In the genomic region with DNA sequence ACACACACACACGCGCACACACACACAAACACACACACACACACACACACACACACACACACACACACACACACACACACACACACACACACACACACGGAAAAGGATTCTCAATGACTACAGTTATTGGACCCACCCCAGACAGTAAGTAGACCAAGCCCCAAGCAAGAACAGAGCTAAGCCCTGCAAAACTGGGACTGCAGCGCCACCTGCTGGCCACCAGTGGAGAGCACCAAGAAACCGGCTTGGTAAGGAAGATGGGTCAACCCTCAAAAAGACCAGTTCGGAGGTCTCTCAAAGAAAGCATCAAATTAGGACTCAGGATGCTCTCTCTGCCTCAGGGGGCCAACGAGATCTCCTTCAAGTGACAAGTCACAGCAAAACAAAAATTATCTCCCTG, we compare ENCODE assay signal across 7 mouse cellular contexts. TPM values are rescaled to one million over a fixed set of nuclear protein-coding genes. Genes with fewer than 3 reads are reported as not detected.
DNase-seq lines count a peak whose midpoint lies in the region; ATAC-seq and TF ChIP-seq lines count a peak whose summit lies in the region.

No protein-coding gene starts in this region.

- H3K4me3 ChIP-seq in G1E (ENCODE audit: low read depth, low read length) = no peak overlapping the region
- no peak overlapping the region for H3K4me3 ChIP-seq in embryonic facial prominence, embryonic 10.5 days
- H3K4me3 ChIP-seq in heart, postnatal 0 days (ENCODE audit: low read depth, low read length) = no peak overlapping the region

- H3K27me3 ChIP-seq in G1E (ENCODE audit: insufficient read depth, low read length) = no peaks in the 10 kb centered on the region
- H3K27me3 ChIP-seq in embryonic facial prominence, embryonic 10.5 days (replicated peaks; ENCODE audit: low read depth, poor library complexity, severe bottlenecking) = peaks cover 8% of the 10 kb centered on the region; the same call in 1 of the 2 replicates
- H3K27me3 ChIP-seq in heart, postnatal 0 days (ENCODE audit: control insufficient read depth, insufficient read depth, low read length) = 0 out of 2 replicates have a peak, but pooled peaks cover 7% of the 10 kb centered on the region

- DNase-seq in G1E (ENCODE audit: low spot score) = peak; percentile 32
- DNase-seq in adrenal gland, postnatal 14 days = peak; percentile 82
- DNase-seq in embryonic facial prominence, embryonic 10.5 days (ENCODE audit: low spot score) = peak; percentile 84
- no peak for DNase-seq in heart, postnatal 0 days (ENCODE audit: low spot score)
- peak; percentile 60 for DNase-seq in layer of hippocampus, postnatal 36 days
- DNase-seq in mesoderm, embryonic 11.5 days (ENCODE audit: low read depth, low spot score) = peak; percentile 85
- peak; percentile 42 to 59 for DNase-seq in right cerebral cortex, postnatal 36 days (ENCODE audit: low spot score in 2 of 2)

- ATAC-seq in G1E (ENCODE audit: extremely low read depth, insufficient number of reproducible peaks, low FRiP score, poor library complexity, severe bottlenecking) = 0 out of 2 replicates have a peak, but pooled peaks have one; percentile 22
- ATAC-seq in heart, postnatal 0 days (ENCODE audit: insufficient read depth, low read depth) = no peak

- H3K9ac ChIP-seq in heart, postnatal 0 days (replicated peaks; ENCODE audit: low read depth, low read length) = no peak overlapping the region

- TF ChIP-seq EP300 in heart, postnatal 0 days (IDR thresholded peaks at IDR 0.05; ENCODE audit: low read depth) = no peak

- no peaks in the 10 kb centered on the region for H3K4me1 ChIP-seq in G1E (ENCODE audit: insufficient read depth, low read depth, low read length)
- peaks cover 4% of the 10 kb centered on the region; the same call in 1 of the 2 replicates for H3K4me1 ChIP-seq in embryonic facial prominence, embryonic 10.5 days
- H3K4me1 ChIP-seq in heart, postnatal 0 days (ENCODE audit: control insufficient read depth, insufficient read depth) = no peaks in the 10 kb centered on the region

- peak; percentile 43; the same call in 1 of the 2 replicates for TF ChIP-seq CTCF in G1E (IDR thresholded peaks at IDR 0.05; ENCODE audit: low read depth, low read length)
- TF ChIP-seq CTCF in heart, postnatal 0 days (IDR thresholded peaks at IDR 0.05; ENCODE audit: low read depth) = peak; percentile 73

- H3K4me2 ChIP-seq in heart, postnatal 0 days (ENCODE audit: low read depth, low read length) = no peak overlapping the region

- H3K9me3 ChIP-seq in G1E (replicated peaks) = peaks cover 8% of the 10 kb centered on the region
- no peaks in the 10 kb centered on the region for H3K9me3 ChIP-seq in embryonic facial prominence, embryonic 10.5 days
- no peaks in the 10 kb centered on the region for H3K9me3 ChIP-seq in heart, postnatal 0 days (replicated peaks; ENCODE audit: control insufficient read depth, low read length)

- no peak overlapping the region for H3K27ac ChIP-seq in embryonic facial prominence, embryonic 10.5 days (replicated peaks)
- no peak overlapping the region for H3K27ac ChIP-seq in heart, postnatal 0 days (ENCODE audit: low read depth)

- WGBS in embryonic facial prominence, embryonic 10.5 days = 10% methylated on average over 5 of the region's 7 CpGs
- 15% methylated on average over 5 of the region's 7 CpGs for WGBS in heart, postnatal 0 days

- H3K36me3 ChIP-seq in G1E (replicated peaks) = no peaks in the 10 kb centered on the region
- H3K36me3 ChIP-seq in embryonic facial prominence, embryonic 10.5 days (replicated peaks) = no peaks in the 10 kb centered on the region
- no peaks in the 10 kb centered on the region for H3K36me3 ChIP-seq in heart, postnatal 0 days (replicated peaks; ENCODE audit: control insufficient read depth, insufficient read depth, low read length)

RNA-seq across cellular contexts. Expression of gene Csf3r, which starts 34.2 kb away (rescaled TPM):
- total RNA-seq in G1E (2014; fragmentation: Nextera tagmentation) = not detected in 2 replicates
- total RNA-seq in G1E (2017) = 0.05 TPM in 1 of 2 replicates, not detected in the other
- polyA plus RNA-seq in G1E (2012) = 0.02 TPM in 1 of 2 replicates, not detected in the other
- total RNA-seq in adrenal gland, postnatal 14 days (2021) = 1.3 and 2.1 TPM in 2 replicates
- 0.54 and 0.60 TPM in 2 replicates for polyA plus RNA-seq in embryonic facial prominence, embryonic 10.5 days (2016; fragmentation: Nextera tagmentation; extraction: Ambion mirVana)
- 2.6 and 3.9 TPM in 2 replicates for total RNA-seq in heart, postnatal 0 days (2014; rRNA removed; ENCODE audit: low replicate concordance)
- 0.48 and 0.77 TPM in 2 replicates for polyA plus RNA-seq in heart, postnatal 0 days (2015; fragmentation: Nextera tagmentation; extraction: Ambion mirVana)
- total RNA-seq in layer of hippocampus, postnatal 36 days (2021) = 1 to 10 TPM; 4.4 to 4.5 TPM

RNA-seq across cellular contexts. Expression of gene Mrps15, which starts 56.6 kb away (rescaled TPM):
- total RNA-seq in G1E (2014; fragmentation: Nextera tagmentation) = 178 and 214 TPM in 2 replicates
- total RNA-seq in G1E (2017) = 66.0 and 84.8 TPM in 2 replicates
- polyA plus RNA-seq in G1E (2012) = 217 and 293 TPM in 2 replicates
- 77.6 and 79.9 TPM in 2 replicates for total RNA-seq in adrenal gland, postnatal 14 days (2021)
- polyA plus RNA-seq in embryonic facial prominence, embryonic 10.5 days (2016; fragmentation: Nextera tagmentation; extraction: Ambion mirVana) = 161 and 164 TPM in 2 replicates
- 52.4 and 84.0 TPM in 2 replicates for total RNA-seq in heart, postnatal 0 days (2014; rRNA removed; ENCODE audit: low replicate concordance)
- polyA plus RNA-seq in heart, postnatal 0 days (2015; fragmentation: Nextera tagmentation; extraction: Ambion mirVana) = 139 and 142 TPM in 2 replicates
- total RNA-seq in layer of hippocampus, postnatal 36 days (2021) = 10 to 100 TPM; 44.1 to 44.9 TPM
